Mouse (Mus musculus) erythroblast, embryonic 14.5 days (primary cell): ENCODE measurements around the gene Grk5. TPM values are rescaled to one million over a fixed set of nuclear protein-coding genes. Genes with fewer than 3 reads are reported as not detected.

Source experiments
- H3K27me3 ChIP-seq: 2 replicates; pipeline ENCODE4 v1.6.1; 2012; ENCODE audit warnings: inconsistent platforms; ENCODE audit not compliant: control insufficient read depth
- H3K36me3 ChIP-seq: 2 replicates; pipeline ENCODE4 v1.6.1; 2012; ENCODE audit warnings: mild to moderate bottlenecking, inconsistent platforms; ENCODE audit not compliant: control insufficient read depth
- H3K4me1 ChIP-seq: 2 replicates; pipeline ENCODE4 v1.6.1; 2012; ENCODE audit warnings: inconsistent platforms; ENCODE audit not compliant: control insufficient read depth
- H3K4me3 ChIP-seq: replicated peaks from 2 replicates; pipeline ENCODE3; 2012; ENCODE audit warnings: moderate library complexity, mild to moderate bottlenecking, inconsistent platforms
- H3K9me3 ChIP-seq: 2 replicates; pipeline ENCODE4 v1.6.1; 2012; ENCODE audit warnings: low read length, inconsistent platforms, mixed read lengths; ENCODE audit not compliant: control insufficient read depth
- GATA1 ChIP-seq: IDR thresholded peaks from 2 replicates; pipeline ENCODE4 v1.6.1; 2012; ENCODE audit warnings: low read length, inconsistent platforms, mixed read lengths
- TAL1 ChIP-seq: IDR thresholded peaks from 3 replicates; pipeline ENCODE4 v1.6.1; 2012; ENCODE audit warnings: low read length, inconsistent platforms, mixed read lengths
- polyA plus RNA-seq: library from polyadenylated mRNA; stranded (reverse); fragments of >175 nt; gene quantifications from 2 replicates; pipeline ENCODE4 v1.2.3, GENCODE M21; 2012

The Grk5 gene
- polyA plus RNA-seq, 1 experiment = 0.06 TPM

- TF ChIP-seq GATA1 (no peak), TAL1 (no peak)
- H3K9me3 ChIP-seq = no peaks in the 10 kb centered on the region
- no peaks in the 10 kb centered on the region for H3K27me3 ChIP-seq
- no peak overlapping the region for H3K4me3 ChIP-seq
- no peaks in the 10 kb centered on the region for H3K36me3 ChIP-seq
- no peaks in the 10 kb centered on the region for H3K4me1 ChIP-seq
Observed at GRCm38 (mm10) chr19:60981894-60982293, 92.3 kb downstream of the Grk5 start.

DNA sequence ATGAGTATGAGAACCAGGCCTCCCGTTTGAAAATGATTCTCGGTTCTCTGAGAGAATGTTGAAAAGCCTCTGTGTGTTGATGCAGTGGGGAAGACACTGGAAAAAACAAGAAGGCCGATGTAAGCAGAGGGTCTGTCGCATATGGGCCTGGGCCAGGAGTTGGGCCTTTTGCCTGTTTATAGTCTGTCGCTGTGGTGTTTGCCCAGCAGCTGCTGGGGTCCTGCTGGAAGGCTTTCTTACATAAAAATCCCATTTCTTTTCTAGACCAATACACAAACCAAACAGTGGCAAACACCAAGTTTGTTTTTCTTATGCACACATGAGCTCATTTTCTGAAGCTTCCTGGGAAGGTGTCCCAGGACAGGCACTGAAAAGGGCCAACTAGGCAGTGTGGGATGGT, 100.2 kb downstream of the Grk5 start:
- H3K4me3 ChIP-seq = no peak overlapping the region
- peaks cover 7% of the 10 kb centered on the region for H3K4me1 ChIP-seq
- no peaks in the 10 kb centered on the region for H3K9me3 ChIP-seq
- TF ChIP-seq TAL1 = no peak
- no peak for TF ChIP-seq GATA1
- no peaks in the 10 kb centered on the region for H3K27me3 ChIP-seq
- no peaks in the 10 kb centered on the region for H3K36me3 ChIP-seq

- Histone ChIP-seq H3K4me1 (peaks cover 15% of the 10 kb centered on the region), H3K4me3 (no peak overlapping the region), H3K36me3 (no peaks in the 10 kb centered on the region), H3K27me3 (no peaks in the 10 kb centered on the region), H3K9me3 (no peaks in the 10 kb centered on the region)
- TF ChIP-seq GATA1 = peak; percentile 60
- peak; percentile 60 for TF ChIP-seq TAL1
Observed at GRCm38 (mm10) chr19:60994214-60994613, 104.7 kb downstream of the Grk5 start.

DNA sequence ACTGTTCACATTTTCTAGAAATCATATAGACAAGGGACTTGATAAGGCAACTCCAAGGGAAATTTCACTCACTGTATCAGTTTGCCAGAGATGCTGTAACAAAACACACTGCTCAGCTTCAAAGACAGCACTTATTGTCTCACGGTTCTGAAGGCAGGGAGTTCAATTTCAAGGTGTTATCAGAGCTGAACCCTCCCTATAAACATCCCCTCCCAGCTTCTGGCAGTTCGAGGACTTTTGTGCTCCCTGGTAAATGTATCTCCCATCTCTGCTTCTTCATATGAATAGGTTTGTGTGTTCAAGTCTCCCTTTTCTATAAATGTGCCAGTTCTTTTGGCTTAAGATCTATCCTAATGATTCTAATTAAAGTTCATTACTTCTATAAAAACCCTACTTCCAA, 105.3 kb downstream of the Grk5 start:
- H3K36me3 ChIP-seq = no peaks in the 10 kb centered on the region
- H3K27me3 ChIP-seq = no peaks in the 10 kb centered on the region
- no peaks in the 10 kb centered on the region for H3K9me3 ChIP-seq
- H3K4me3 ChIP-seq = no peak overlapping the region
- peaks cover 18% of the 10 kb centered on the region for H3K4me1 ChIP-seq
- no peak for TF ChIP-seq GATA1
- TF ChIP-seq TAL1 = no peak

GRCm38 (mm10) chr19:60997784-60998183, 108.2 kb downstream of the Grk5 start:
- TF ChIP-seq GATA1 = no peak
- TF ChIP-seq TAL1 = no peak
- H3K9me3 ChIP-seq = no peaks in the 10 kb centered on the region
- no peaks in the 10 kb centered on the region for H3K36me3 ChIP-seq
- no peak overlapping the region for H3K4me3 ChIP-seq
- H3K27me3 ChIP-seq = no peaks in the 10 kb centered on the region
- H3K4me1 ChIP-seq = peaks cover 33% of the 10 kb centered on the region

DNA sequence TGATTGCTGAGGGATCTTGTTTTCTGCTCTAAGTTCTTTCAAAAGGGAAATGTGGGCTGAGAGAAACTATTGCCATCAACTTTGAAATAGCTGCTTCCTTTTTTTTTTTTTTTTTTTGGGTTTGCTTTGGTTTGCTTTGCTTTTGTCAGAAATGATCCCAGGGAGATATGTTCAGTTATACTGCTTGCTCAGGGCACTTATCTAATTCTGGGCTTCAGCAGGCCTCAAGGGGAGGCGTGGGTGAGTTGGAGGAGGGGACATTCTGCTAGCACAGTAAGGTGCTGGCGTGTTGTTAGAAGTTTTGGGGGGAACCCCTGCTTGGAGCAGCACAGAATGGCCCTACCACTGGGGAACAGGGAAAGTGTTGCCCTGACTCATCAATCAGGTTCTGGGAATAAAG, 110.1 kb downstream of the Grk5 start:
- no peak overlapping the region for H3K4me3 ChIP-seq
- peaks cover 27% of the 10 kb centered on the region for H3K4me1 ChIP-seq
- no peak for TF ChIP-seq TAL1
- TF ChIP-seq GATA1 = no peak
- no peaks in the 10 kb centered on the region for H3K36me3 ChIP-seq
- no peaks in the 10 kb centered on the region for H3K9me3 ChIP-seq
- H3K27me3 ChIP-seq = no peaks in the 10 kb centered on the region

- Histone ChIP-seq H3K36me3 (no peaks in the 10 kb centered on the region), H3K27me3 (no peaks in the 10 kb centered on the region), H3K9me3 (no peaks in the 10 kb centered on the region), H3K4me3 (no peak overlapping the region), H3K4me1 (peaks cover 18% of the 10 kb centered on the region)
- TF ChIP-seq TAL1 = no peak
- no peak for TF ChIP-seq GATA1
Observed at GRCm38 (mm10) chr19:61000958-61001357, 111.4 kb downstream of the Grk5 start.

DNA sequence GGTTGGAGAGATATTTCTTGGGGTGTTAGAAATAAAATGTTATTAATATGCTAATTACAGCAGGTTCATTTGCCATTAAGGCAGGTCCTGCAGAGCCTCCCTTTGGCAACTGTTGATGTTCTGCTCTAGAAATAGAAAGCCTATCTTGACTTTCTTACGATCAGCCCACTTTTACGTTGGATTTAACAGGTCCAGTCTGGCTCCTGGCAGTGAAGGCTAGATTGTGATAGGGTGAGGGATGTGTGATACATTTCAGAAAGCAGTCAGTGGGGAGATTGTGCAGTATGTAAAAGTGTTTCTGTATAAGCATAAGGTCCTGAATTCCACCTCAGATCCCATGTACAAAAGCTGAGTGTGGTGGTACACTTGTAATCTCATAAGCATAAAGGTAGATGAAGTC, 119.7 kb downstream of the Grk5 start:
- TF ChIP-seq GATA1 (no peak), TAL1 (no peak)
- H3K4me3 ChIP-seq = no peak overlapping the region

GRCm38 (mm10) chr19:61017477-61018266, 128.1 kb downstream of the Grk5 start:
- Histone ChIP-seq H3K36me3 (no peaks in the 10 kb centered on the region), H3K27me3 (no peaks in the 10 kb centered on the region), H3K9me3 (no peaks in the 10 kb centered on the region), H3K4me1 (no peaks in the 10 kb centered on the region), H3K4me3 (no peak overlapping the region)
- TF ChIP-seq GATA1 (no peak), TAL1 (no peak)

More for the DNA sequence above, 119.7 kb downstream of the Grk5 start:
- no peaks in the 10 kb centered on the region for H3K36me3 ChIP-seq
- H3K4me1 ChIP-seq = no peaks in the 10 kb centered on the region
- H3K27me3 ChIP-seq = no peaks in the 10 kb centered on the region
- no peaks in the 10 kb centered on the region for H3K9me3 ChIP-seq
